In genomic region chr19:10640589-10641378, GRCm38 (mm10) we compare ENCODE assay signal across 15 mouse cellular contexts. TPM values are rescaled to one million over a fixed set of nuclear protein-coding genes. Genes with fewer than 3 reads are reported as not detected.
A peak's percentile ranks its signal among the peaks of the same experiment; 100 is the strongest.
DNase-seq lines count a peak whose midpoint lies in the region; ATAC-seq lines count a peak whose summit lies in the region.
"Had no signal": no experiment of that assay in that cellular context is flagged by ENCODE, and none has a peak within 500 bp of the region (broad histone marks: within the 10 kb centered on the region; RNA-seq: fewer than 3 reads in every experiment).

No protein-coding gene starts in this region.

- no peak for DNase-seq in intestine, embryonic 14.5 days (ENCODE audit: low spot score)
- DNase-seq in thymus, postnatal 0 days (ENCODE audit: low spot score): peak; percentile 50
- DNase-seq in thymus, postnatal 25 days: no peak
- DNase-seq in right cerebral cortex, postnatal 36 days (ENCODE audit: low spot score in 2 of 2): no peak
- DNase-seq in c-Kit-positive CD71-positive TER-119-positive erythroid progenitor cells, embryonic 14.5 days (ENCODE audit: low spot score): no peak
- DNase-seq: adrenal gland, adult 8-10 months; cerebellum, postnatal 14 days; heart, adult 11 months; lung, adult 2 months; spleen, adult 18-20 months had no signal

- H3K4me3 ChIP-seq in intestine, embryonic 14.5 days (ENCODE audit: low read depth, low read length): no peak overlapping the region
- no peak overlapping the region for H3K4me3 ChIP-seq in intestine, embryonic 16.5 days (ENCODE audit: low read length)
- H3K4me3 ChIP-seq in limb, embryonic 12.5 days (replicated peaks): no peak overlapping the region
- no peak overlapping the region for H3K4me3 ChIP-seq in stomach, embryonic 15.5 days (replicated peaks)

- no peak overlapping the region for H3K9ac ChIP-seq in intestine, embryonic 14.5 days (ENCODE audit: low read length)
- H3K9ac ChIP-seq in intestine, embryonic 16.5 days (ENCODE audit: low read depth, low read length): no peak overlapping the region
- no peak overlapping the region for H3K9ac ChIP-seq in limb, embryonic 12.5 days (replicated peaks)
- no peak overlapping the region for H3K9ac ChIP-seq in stomach, embryonic 15.5 days
- H3K9ac ChIP-seq: hindbrain, embryonic 14.5 days had no signal

- peak overlapping the region; percentile 27; the same call in 1 of the 2 replicates for H3K4me2 ChIP-seq in intestine, embryonic 14.5 days (ENCODE audit: low read length)
- H3K4me2 ChIP-seq in intestine, embryonic 16.5 days (ENCODE audit: low read depth, low read length): no peak overlapping the region
- H3K4me2 ChIP-seq in limb, embryonic 12.5 days: peak overlapping the region; percentile 39
- peak overlapping the region; percentile 25; the same call in 1 of the 2 replicates for H3K4me2 ChIP-seq in stomach, embryonic 15.5 days
- H3K4me2 ChIP-seq: hindbrain, embryonic 14.5 days had no signal

- no peaks in the 10 kb centered on the region for H3K27me3 ChIP-seq in intestine, embryonic 14.5 days (replicated peaks; ENCODE audit: control insufficient read depth, insufficient read depth, low read length)
- H3K27me3 ChIP-seq in intestine, embryonic 16.5 days (replicated peaks; ENCODE audit: control insufficient read depth, insufficient read depth, low read length): no peaks in the 10 kb centered on the region
- no peaks in the 10 kb centered on the region for H3K27me3 ChIP-seq in limb, embryonic 12.5 days
- H3K27me3 ChIP-seq in stomach, embryonic 15.5 days (replicated peaks): no peaks in the 10 kb centered on the region

- no peaks in the 10 kb centered on the region for H3K9me3 ChIP-seq in intestine, embryonic 14.5 days (ENCODE audit: control insufficient read depth, low read length)
- H3K9me3 ChIP-seq in intestine, embryonic 16.5 days (ENCODE audit: control insufficient read depth, low read length): no peaks in the 10 kb centered on the region
- H3K9me3 ChIP-seq in limb, embryonic 12.5 days: no peaks in the 10 kb centered on the region
- H3K9me3 ChIP-seq in stomach, embryonic 15.5 days: no peaks in the 10 kb centered on the region

- H3K27ac ChIP-seq in intestine, embryonic 14.5 days (ENCODE audit: low read depth): no peak overlapping the region
- H3K27ac ChIP-seq in intestine, embryonic 16.5 days (ENCODE audit: low read length): no peak overlapping the region
- peak overlapping the region; percentile 66 for H3K27ac ChIP-seq in limb, embryonic 12.5 days
- no peak overlapping the region for H3K27ac ChIP-seq in stomach, embryonic 15.5 days
- H3K27ac ChIP-seq: hindbrain, embryonic 14.5 days had no signal

- ATAC-seq in intestine, embryonic 14.5 days (replicated peaks; ENCODE audit: low FRiP score, low TSS enrichment, low read depth): no peak
- ATAC-seq in intestine, embryonic 16.5 days: no peak
- ATAC-seq in limb, embryonic 12.5 days (ENCODE audit: insufficient number of reproducible peaks, insufficient read depth, low FRiP score, low TSS enrichment, low read depth): peak; percentile 72
- no peak for ATAC-seq in stomach, embryonic 15.5 days (ENCODE audit: insufficient read depth, low FRiP score, low read depth)

- no peaks in the 10 kb centered on the region for H3K36me3 ChIP-seq in intestine, embryonic 14.5 days (ENCODE audit: control insufficient read depth, insufficient read depth, low read length)
- H3K36me3 ChIP-seq in intestine, embryonic 16.5 days (ENCODE audit: control insufficient read depth, insufficient read depth, low read length): no peaks in the 10 kb centered on the region
- H3K36me3 ChIP-seq in limb, embryonic 12.5 days: no peaks in the 10 kb centered on the region; the same call in 1 of the 2 replicates
- H3K36me3 ChIP-seq in stomach, embryonic 15.5 days: no peaks in the 10 kb centered on the region

- 48% methylated on average over 13 of the region's 13 CpGs for WGBS in intestine, embryonic 14.5 days
- 50% methylated on average over 13 of the region's 13 CpGs for WGBS in intestine, embryonic 16.5 days
- WGBS in limb, embryonic 12.5 days: 40% methylated on average over 13 of the region's 13 CpGs
- WGBS in stomach, embryonic 15.5 days: 44% methylated on average over 13 of the region's 13 CpGs

- peaks cover 1% of the 10 kb centered on the region; the same call in 1 of the 2 replicates for H3K4me1 ChIP-seq in intestine, embryonic 14.5 days (replicated peaks; ENCODE audit: control insufficient read depth, insufficient read depth, low read length)
- H3K4me1 ChIP-seq in intestine, embryonic 16.5 days (ENCODE audit: control insufficient read depth, insufficient read depth, low read length): 0 out of 2 replicates have a peak, but pooled peaks cover 5% of the 10 kb centered on the region
- H3K4me1 ChIP-seq in limb, embryonic 12.5 days (replicated peaks): peaks cover 11% of the 10 kb centered on the region; the same call in 1 of the 2 replicates
- no peaks in the 10 kb centered on the region for H3K4me1 ChIP-seq in stomach, embryonic 15.5 days

RNA-seq across cellular contexts. Expression of gene Vwce, which starts 6.8 kb away (rescaled TPM):
- polyA plus RNA-seq in intestine, embryonic 14.5 days (2014; fragmentation: Nextera tagmentation; extraction: Ambion mirVana): 1.5 and 2.8 TPM in 2 replicates
- 4.8 and 5.5 TPM in 2 replicates for polyA plus RNA-seq in intestine, embryonic 16.5 days (2015; fragmentation: Nextera tagmentation; extraction: Ambion mirVana)
- 1.2 and 2.2 TPM in 2 replicates for polyA plus RNA-seq in thymus, postnatal 0 days (2015; fragmentation: Nextera tagmentation; extraction: Ambion mirVana)
- 2.9 and 3.5 TPM in 2 replicates for polyA plus RNA-seq in limb, embryonic 12.5 days (2016; fragmentation: Nextera tagmentation; extraction: Ambion mirVana)
- 2.3 and 3.2 TPM in 2 replicates for polyA plus RNA-seq in stomach, embryonic 15.5 days (2015; fragmentation: Nextera tagmentation; extraction: Ambion mirVana)

RNA-seq across cellular contexts. Expression of gene Tkfc, which starts 35.3 kb away (rescaled TPM):
- 18.3 and 22.3 TPM in 2 replicates for polyA plus RNA-seq in intestine, embryonic 14.5 days (2014; fragmentation: Nextera tagmentation; extraction: Ambion mirVana)
- polyA plus RNA-seq in intestine, embryonic 16.5 days (2015; fragmentation: Nextera tagmentation; extraction: Ambion mirVana): 70.8 and 81.3 TPM in 2 replicates
- 12.4 and 13.7 TPM in 2 replicates for polyA plus RNA-seq in thymus, postnatal 0 days (2015; fragmentation: Nextera tagmentation; extraction: Ambion mirVana)
- 17.4 and 18.2 TPM in 2 replicates for polyA plus RNA-seq in limb, embryonic 12.5 days (2016; fragmentation: Nextera tagmentation; extraction: Ambion mirVana)
- 20.3 and 21.8 TPM in 2 replicates for polyA plus RNA-seq in stomach, embryonic 15.5 days (2015; fragmentation: Nextera tagmentation; extraction: Ambion mirVana)

RNA-seq across cellular contexts. Expression of gene Ddb1, which starts 35.7 kb away (rescaled TPM):
- 324 and 358 TPM in 2 replicates for polyA plus RNA-seq in intestine, embryonic 14.5 days (2014; fragmentation: Nextera tagmentation; extraction: Ambion mirVana)
- 268 and 271 TPM in 2 replicates for polyA plus RNA-seq in intestine, embryonic 16.5 days (2015; fragmentation: Nextera tagmentation; extraction: Ambion mirVana)
- 148 and 156 TPM in 2 replicates for polyA plus RNA-seq in thymus, postnatal 0 days (2015; fragmentation: Nextera tagmentation; extraction: Ambion mirVana)
- polyA plus RNA-seq in limb, embryonic 12.5 days (2016; fragmentation: Nextera tagmentation; extraction: Ambion mirVana): 467 and 486 TPM in 2 replicates
- 301 and 305 TPM in 2 replicates for polyA plus RNA-seq in stomach, embryonic 15.5 days (2015; fragmentation: Nextera tagmentation; extraction: Ambion mirVana)

RNA-seq across cellular contexts. Expression of gene Pga5, which starts 37.1 kb away (rescaled TPM):
- 0.34 TPM in 1 of 2 replicates, not detected in the other for polyA plus RNA-seq in intestine, embryonic 14.5 days (2014; fragmentation: Nextera tagmentation; extraction: Ambion mirVana)
- 0.71 and 0.78 TPM in 2 replicates for polyA plus RNA-seq in intestine, embryonic 16.5 days (2015; fragmentation: Nextera tagmentation; extraction: Ambion mirVana)
- polyA plus RNA-seq in thymus, postnatal 0 days (2015; fragmentation: Nextera tagmentation; extraction: Ambion mirVana): 0.49 and 0.95 TPM in 2 replicates
- polyA plus RNA-seq in limb, embryonic 12.5 days (2016; fragmentation: Nextera tagmentation; extraction: Ambion mirVana): not detected in 2 replicates
- polyA plus RNA-seq in stomach, embryonic 15.5 days (2015; fragmentation: Nextera tagmentation; extraction: Ambion mirVana): 28.0 and 59.2 TPM in 2 replicates
- polyA plus RNA-seq: erythroblast, embryonic 14.5 days; hindbrain, embryonic 14.5 days; lung, adult 2 months had no signal

RNA-seq across cellular contexts. Expression of gene Vps37c, which starts 47.8 kb away (rescaled TPM):
- polyA plus RNA-seq in intestine, embryonic 14.5 days (2014; fragmentation: Nextera tagmentation; extraction: Ambion mirVana): 27.8 and 31.1 TPM in 2 replicates
- 36.2 and 37.6 TPM in 2 replicates for polyA plus RNA-seq in intestine, embryonic 16.5 days (2015; fragmentation: Nextera tagmentation; extraction: Ambion mirVana)
- polyA plus RNA-seq in thymus, postnatal 0 days (2015; fragmentation: Nextera tagmentation; extraction: Ambion mirVana): 14.6 and 19.3 TPM in 2 replicates
- 27.6 and 33.4 TPM in 2 replicates for polyA plus RNA-seq in limb, embryonic 12.5 days (2016; fragmentation: Nextera tagmentation; extraction: Ambion mirVana)
- 34.0 and 40.2 TPM in 2 replicates for polyA plus RNA-seq in stomach, embryonic 15.5 days (2015; fragmentation: Nextera tagmentation; extraction: Ambion mirVana)
